Mouse (Mus musculus) heart, embryonic 11.5 days (tissue): ENCODE data around the gene Serpine2. TPM values are rescaled to one million over a fixed set of nuclear protein-coding genes. Genes with fewer than 3 reads are reported as not detected.

Experiments
- ATAC-seq: fragments of 200-750 bp; cut with Nextera tagmentation; replicated peaks from 2 replicates; pipeline ENCODE4 v1.8.0; 2017; ENCODE audit warnings: moderate library complexity; ENCODE audit not compliant: insufficient number of reproducible peaks, low FRiP score, low TSS enrichment
- H3K27ac ChIP-seq: fragments of 300-500 bp; sonication (generic); 2 replicates; pipeline ENCODE4 v1.5.1; 2014; ENCODE audit warnings: mild to moderate bottlenecking, low read depth, low read length
- H3K27me3 ChIP-seq: fragments of 300-500 bp; sonication (generic); 2 replicates; pipeline ENCODE4 v1.6.1; 2014; ENCODE audit warnings: mild to moderate bottlenecking, low read length, mixed read lengths; ENCODE audit not compliant: control insufficient read depth, insufficient read depth
- H3K36me3 ChIP-seq: fragments of 300-500 bp; sonication (generic); 2 replicates; pipeline ENCODE4 v1.6.1; 2014; ENCODE audit warnings: mild to moderate bottlenecking, low read length, moderate library complexity, mixed read lengths; ENCODE audit not compliant: control insufficient read depth, insufficient read depth
- H3K4me1 ChIP-seq: fragments of 300-500 bp; sonication (generic); 2 replicates; pipeline ENCODE4 v1.6.1; 2014; ENCODE audit warnings: low read length; ENCODE audit not compliant: control insufficient read depth, insufficient read depth
- H3K4me2 ChIP-seq: fragments of 300-500 bp; sonication (generic); 2 replicates; pipeline ENCODE4 v1.6.1; 2014; ENCODE audit warnings: mild to moderate bottlenecking, moderate library complexity
- H3K4me3 ChIP-seq: fragments of 300-500 bp; sonication (generic); 2 replicates; pipeline ENCODE4 v1.5.1; 2014; ENCODE audit warnings: low read depth, low read length
- H3K9ac ChIP-seq: fragments of 300-500 bp; sonication (generic); 2 replicates; pipeline ENCODE4 v1.6.1; 2014; ENCODE audit warnings: mild to moderate bottlenecking, low read depth, low read length, moderate library complexity
- H3K9me3 ChIP-seq: fragments of 300-500 bp; sonication (generic); replicated peaks from 2 replicates; pipeline ENCODE4 v1.6.1; 2016; ENCODE audit warnings: low read length; ENCODE audit not compliant: control insufficient read depth
- WGBS: fragments of 180-500 bp; shearing (Covaris S2); extraction: QIAGEN DNeasy Blood & Tissue Kit; methylation state at CpG from one replicate; pipeline ENCODE4 v1.1.7; 2014; ENCODE audit not compliant: insufficient replicate concordance; 5-methylcytosine and 5-hydroxymethylcytosine counted together
- polyA plus RNA-seq: library from polyadenylated mRNA; unstranded; fragments of >200 nt; fragmentation: Nextera tagmentation; extraction: Ambion mirVana; gene quantifications from 2 replicates; pipeline ENCODE4 v1.2.1, GENCODE M21; 2014

The Serpine2 gene
- polyA plus RNA-seq, 1 experiment from 2014 or later = 165 TPM

GRCm38 (mm10) chr1:79832719-79833404 is 28.1 kb downstream of the Serpine2 start:
- Histone ChIP-seq H3K4me1 (no peaks in the 10 kb centered on the region), H3K9ac (no peak overlapping the region), H3K27me3 (no peaks in the 10 kb centered on the region), H3K4me3 (no peak overlapping the region), H3K27ac (no peak overlapping the region), H3K9me3 (no peaks in the 10 kb centered on the region), H3K36me3 (no peaks in the 10 kb centered on the region), H3K4me2 (no peak overlapping the region)
- 82% methylated on average over 16 of the region's 16 CpGs for whole genome bisulfite sequencing
- no peak for ATAC-seq

- no peaks in the 10 kb centered on the region for H3K27me3 ChIP-seq
- H3K4me3 ChIP-seq = no peak overlapping the region
- no peak overlapping the region for H3K4me2 ChIP-seq
- H3K9ac ChIP-seq = no peak overlapping the region
- no peaks in the 10 kb centered on the region for H3K9me3 ChIP-seq
- no peak overlapping the region for H3K27ac ChIP-seq
- WGBS = 77% methylated on average over 14 of the region's 14 CpGs
- H3K4me1 ChIP-seq = peaks cover 12% of the 10 kb centered on the region
- ATAC-seq = no peak
- H3K36me3 ChIP-seq = no peaks in the 10 kb centered on the region
These were observed 36.9 kb downstream of the Serpine2 start for GRCm38 (mm10) chr1:79823951-79824633.

GRCm38 (mm10) chr1:79822806-79823525 is 38.0 kb downstream of the Serpine2 start:
- no peaks in the 10 kb centered on the region for H3K9me3 ChIP-seq
- H3K27ac ChIP-seq = no peak overlapping the region
- no peak overlapping the region for H3K9ac ChIP-seq
- peaks cover 12% of the 10 kb centered on the region for H3K4me1 ChIP-seq
- H3K27me3 ChIP-seq = no peaks in the 10 kb centered on the region
- no peak overlapping the region for H3K4me2 ChIP-seq
- no peak overlapping the region for H3K4me3 ChIP-seq
- ATAC-seq = no peak
- H3K36me3 ChIP-seq = no peaks in the 10 kb centered on the region
- 64% methylated on average over 13 of the region's 13 CpGs for WGBS

- H3K4me1 ChIP-seq = peaks cover 6% of the 10 kb centered on the region
- no peaks in the 10 kb centered on the region for H3K27me3 ChIP-seq
- 81% methylated on average over 11 of the region's 11 CpGs for WGBS
- H3K4me2 ChIP-seq = no peak overlapping the region
- no peak overlapping the region for H3K4me3 ChIP-seq
- no peaks in the 10 kb centered on the region; the same call in 1 of the 2 replicates for H3K36me3 ChIP-seq
- H3K9ac ChIP-seq = no peak overlapping the region
- no peak for ATAC-seq
- no peak overlapping the region for H3K27ac ChIP-seq
- no peaks in the 10 kb centered on the region for H3K9me3 ChIP-seq
These were observed 41.6 kb downstream of the Serpine2 start for GRCm38 (mm10) chr1:79819296-79819879.

- no peak for ATAC-seq
- Histone ChIP-seq H3K4me3 (no peak overlapping the region), H3K36me3 (peaks cover 5% of the 10 kb centered on the region; the same call in 1 of the 2 replicates), H3K4me2 (no peak overlapping the region), H3K9me3 (no peaks in the 10 kb centered on the region), H3K4me1 (no peaks in the 10 kb centered on the region; the same call in 1 of the 2 replicates), H3K27me3 (no peaks in the 10 kb centered on the region), H3K9ac (no peak overlapping the region), H3K27ac (no peak overlapping the region)
- 85% methylated on average over 3 of the region's 3 CpGs for WGBS
These were observed 45.5 kb downstream of the Serpine2 start for GRCm38 (mm10) chr1:79815446-79815845.

GRCm38 (mm10) chr1:79809447-79809846 is 51.5 kb downstream of the Serpine2 start:
- H3K36me3 ChIP-seq = peaks cover 5% of the 10 kb centered on the region; the same call in 1 of the 2 replicates
- no peak overlapping the region for H3K4me3 ChIP-seq
- no peak for ATAC-seq
- H3K4me2 ChIP-seq = no peak overlapping the region
- no peak overlapping the region for H3K9ac ChIP-seq
- no peak overlapping the region for H3K27ac ChIP-seq
- 73% methylated on average over 3 of the region's 3 CpGs for WGBS
- H3K27me3 ChIP-seq = no peaks in the 10 kb centered on the region
- peaks cover 14% of the 10 kb centered on the region for H3K4me1 ChIP-seq
- H3K9me3 ChIP-seq = no peaks in the 10 kb centered on the region

GRCm38 (mm10) chr1:79806865-79807264 is 54.1 kb downstream of the Serpine2 start:
- 0 out of 2 replicates have a peak, but pooled peaks have one; percentile 28 for ATAC-seq
- no peaks in the 10 kb centered on the region for H3K27me3 ChIP-seq
- WGBS = 53% methylated on average over 5 of the region's 5 CpGs

GRCm38 (mm10) chr1:79803614-79804013 is 57.4 kb downstream of the Serpine2 start:
- Histone ChIP-seq H3K9me3 (no peaks in the 10 kb centered on the region), H3K9ac (no peak overlapping the region), H3K4me3 (no peak overlapping the region), H3K4me1 (peaks cover 8% of the 10 kb centered on the region), H3K27me3 (no peaks in the 10 kb centered on the region), H3K27ac (no peak overlapping the region), H3K4me2 (no peak overlapping the region), H3K36me3 (no peaks in the 10 kb centered on the region)
- WGBS = 88% methylated on average over 7 of the region's 7 CpGs
- no peak for ATAC-seq

More at GRCm38 (mm10) chr1:79806865-79807264, 54.1 kb downstream of the Serpine2 start:
- Histone ChIP-seq H3K27ac (no peak overlapping the region), H3K4me2 (no peak overlapping the region), H3K4me3 (no peak overlapping the region), H3K9me3 (no peaks in the 10 kb centered on the region), H3K4me1 (peaks cover 14% of the 10 kb centered on the region), H3K9ac (no peak overlapping the region), H3K36me3 (peaks cover 2% of the 10 kb centered on the region; the same call in 1 of the 2 replicates)
